ENCODE assay signal across 15 mouse cellular contexts in genomic region chr14:17691246-17691645, GRCm38 (mm10).
"Had no signal": no experiment of that assay in that cellular context is flagged by ENCODE, and none has a peak within 500 bp of the region (broad histone marks: within the 10 kb centered on the region; RNA-seq: fewer than 3 reads in every experiment).

No protein-coding gene starts in this region.

- H3K9me3 ChIP-seq: liver, embryonic 12.5 days; midbrain, embryonic 13.5 days; midbrain, embryonic 15.5 days; neural tube, embryonic 12.5 days; stomach, embryonic 15.5 days had no signal

- H3K27me3 ChIP-seq: liver, embryonic 12.5 days; megakaryocyte, embryonic 14.5 days; midbrain, embryonic 13.5 days; midbrain, embryonic 15.5 days; neural tube, embryonic 12.5 days; stomach, embryonic 15.5 days had no signal

- H3K4me1 ChIP-seq: liver, embryonic 12.5 days; megakaryocyte, embryonic 14.5 days; midbrain, embryonic 13.5 days; midbrain, embryonic 15.5 days; neural tube, embryonic 12.5 days; stomach, embryonic 15.5 days had no signal

- H3K4me2 ChIP-seq: liver, embryonic 12.5 days; midbrain, embryonic 11.5 days; midbrain, embryonic 13.5 days; midbrain, embryonic 15.5 days; neural tube, embryonic 12.5 days; stomach, embryonic 15.5 days had no signal

- H3K4me3 ChIP-seq: liver, embryonic 12.5 days; megakaryocyte, embryonic 14.5 days; midbrain, embryonic 13.5 days; midbrain, embryonic 15.5 days; neural tube, embryonic 12.5 days; stomach, embryonic 15.5 days had no signal

- H3K36me3 ChIP-seq: liver, embryonic 12.5 days; midbrain, embryonic 13.5 days; midbrain, embryonic 15.5 days; neural tube, embryonic 12.5 days; stomach, embryonic 15.5 days had no signal

- H3K9ac ChIP-seq: liver, embryonic 12.5 days; liver, embryonic 14.5 days; midbrain, embryonic 13.5 days; midbrain, embryonic 15.5 days; neural tube, embryonic 12.5 days; stomach, embryonic 15.5 days had no signal

- ATAC-seq: liver, embryonic 12.5 days; midbrain, embryonic 13.5 days; midbrain, embryonic 15.5 days had no signal

- DNase-seq: liver; right cerebral cortex, postnatal 14 days; thymus, adult 2 months; thymus, postnatal 25 days; thymus, postnatal 4 days had no signal

- H3K27ac ChIP-seq: liver, embryonic 12.5 days; liver, embryonic 14.5 days; macrophage; midbrain, embryonic 13.5 days; midbrain, embryonic 15.5 days; neural tube, embryonic 12.5 days; stomach, embryonic 15.5 days; stomach, postnatal 0 days had no signal
